Mouse (Mus musculus) stomach, embryonic 16.5 days (tissue): ENCODE results near the gene Lgals3. TPM values are rescaled to one million over a fixed set of nuclear protein-coding genes. Genes with fewer than 3 reads are reported as not detected.

Experiments
- ATAC-seq: fragments of 200-750 bp; cut with Nextera tagmentation; 2 replicates; pipeline ENCODE4 v1.8.0; 2017; ENCODE audit warnings: moderate number of reproducible peaks, moderate TSS enrichment; ENCODE audit not compliant: insufficient read depth, low FRiP score
- H3K27ac ChIP-seq: fragments of 300-500 bp; sonication (generic); 2 replicates; pipeline ENCODE4 v1.5.1; 2014; ENCODE audit warnings: low read length
- H3K27me3 ChIP-seq: fragments of 300-500 bp; sonication (generic); 2 replicates; pipeline ENCODE4 v1.6.1; 2014; ENCODE audit warnings: low read length, control low read depth, mixed read lengths; ENCODE audit not compliant: control insufficient read depth, insufficient read depth
- H3K36me3 ChIP-seq: fragments of 300-500 bp; sonication (generic); 2 replicates; pipeline ENCODE4 v1.6.1; 2014; ENCODE audit warnings: low read length; ENCODE audit not compliant: control insufficient read depth, insufficient read depth
- H3K4me1 ChIP-seq: fragments of 300-500 bp; sonication (generic); 2 replicates; pipeline ENCODE4 v1.6.1; 2014; ENCODE audit warnings: low read length, control low read depth, mixed read lengths; ENCODE audit not compliant: control insufficient read depth, insufficient read depth
- H3K4me2 ChIP-seq: fragments of 300-500 bp; sonication (generic); 2 replicates; pipeline ENCODE4 v1.6.1; 2014; ENCODE audit warnings: low read depth, low read length, mixed read lengths
- H3K4me3 ChIP-seq: fragments of 300-500 bp; sonication (generic); replicated peaks from 2 replicates; pipeline ENCODE4 v1.5.1; 2014; ENCODE audit warnings: mild to moderate bottlenecking, low read length
- H3K9ac ChIP-seq: fragments of 300-500 bp; sonication (generic); 2 replicates; pipeline ENCODE4 v1.6.1; 2014; ENCODE audit warnings: low read length
- H3K9me3 ChIP-seq: fragments of 300-500 bp; sonication (generic); replicated peaks from 2 replicates; pipeline ENCODE4 v1.6.1; 2016; ENCODE audit warnings: low read length, control low read depth; ENCODE audit not compliant: control insufficient read depth
- WGBS: fragments of 180-500 bp; shearing (Covaris S2); extraction: QIAGEN DNeasy Blood & Tissue Kit; methylation state at CpG from one replicate; pipeline ENCODE4 v1.1.7; 2014; 5-methylcytosine and 5-hydroxymethylcytosine counted together
- polyA plus RNA-seq: library from polyadenylated mRNA; unstranded; fragments of >200 nt; fragmentation: Nextera tagmentation; extraction: Ambion mirVana; gene quantifications from 2 replicates; pipeline ENCODE4 v1.2.1, GENCODE M21; 2015

The Lgals3 gene
- polyA plus RNA-seq, 1 experiment from 2014 or later, result 95.3 TPM

GRCm38 (mm10) chr14:47341811-47342291 lies 25.7 kb upstream of the Lgals3 start:
- no peak overlapping the region for H3K4me3 ChIP-seq
- ATAC-seq, result no peak
- H3K9ac ChIP-seq, result no peak overlapping the region
- 70% methylated on average over 4 of the region's 4 CpGs for WGBS
- H3K4me1 ChIP-seq, result no peaks in the 10 kb centered on the region
- H3K9me3 ChIP-seq, result no peaks in the 10 kb centered on the region
- H3K27ac ChIP-seq, result no peak overlapping the region
- H3K36me3 ChIP-seq, result no peaks in the 10 kb centered on the region
- H3K4me2 ChIP-seq, result no peak overlapping the region
- H3K27me3 ChIP-seq, result no peaks in the 10 kb centered on the region

- ATAC-seq, result peak; percentile 33; the same call in 1 of the 2 replicates
- no peaks in the 10 kb centered on the region for H3K27me3 ChIP-seq
- H3K9ac ChIP-seq, result no peak overlapping the region
- no peak overlapping the region for H3K27ac ChIP-seq
- 81% methylated on average over 1 of the region's 1 CpGs for WGBS
- H3K36me3 ChIP-seq, result no peaks in the 10 kb centered on the region
- no peaks in the 10 kb centered on the region for H3K9me3 ChIP-seq
- H3K4me3 ChIP-seq, result no peak overlapping the region
- no peak overlapping the region for H3K4me2 ChIP-seq
- no peaks in the 10 kb centered on the region for H3K4me1 ChIP-seq
Observed at GRCm38 (mm10) chr14:47346715-47347114, 20.8 kb upstream of the Lgals3 start.

- no peak overlapping the region for H3K4me2 ChIP-seq
- WGBS, result 71% methylated on average over 2 of the region's 2 CpGs
Observed at GRCm38 (mm10) chr14:47350974-47351373, 16.6 kb upstream of the Lgals3 start.

GRCm38 (mm10) chr14:47352272-47352671 lies 15.3 kb upstream of the Lgals3 start:
- Histone ChIP-seq H3K9me3 (no peaks in the 10 kb centered on the region), H3K27ac (no peak overlapping the region), H3K4me3 (no peak overlapping the region), H3K4me2 (no peak overlapping the region), H3K9ac (no peak overlapping the region), H3K27me3 (no peaks in the 10 kb centered on the region), H3K4me1 (0 out of 2 replicates have a peak, but pooled peaks cover 2% of the 10 kb centered on the region), H3K36me3 (no peaks in the 10 kb centered on the region)
- WGBS, result 82% methylated on average over 10 of the region's 10 CpGs
- ATAC-seq, result no peak

More at GRCm38 (mm10) chr14:47350974-47351373, 16.6 kb upstream of the Lgals3 start:
- Histone ChIP-seq H3K9ac (no peak overlapping the region), H3K27me3 (no peaks in the 10 kb centered on the region), H3K9me3 (no peaks in the 10 kb centered on the region), H3K4me3 (no peak overlapping the region), H3K4me1 (0 out of 2 replicates have a peak, but pooled peaks cover 2% of the 10 kb centered on the region), H3K36me3 (no peaks in the 10 kb centered on the region), H3K27ac (no peak overlapping the region)
- ATAC-seq, result no peak

- H3K9me3 ChIP-seq, result no peaks in the 10 kb centered on the region
- H3K27me3 ChIP-seq, result no peaks in the 10 kb centered on the region
- no peak for ATAC-seq
- no peak overlapping the region for H3K4me2 ChIP-seq
- H3K9ac ChIP-seq, result no peak overlapping the region
- 0 out of 2 replicates have a peak, but pooled peaks cover 2% of the 10 kb centered on the region for H3K4me1 ChIP-seq
- H3K27ac ChIP-seq, result no peak overlapping the region
- no peak overlapping the region for H3K4me3 ChIP-seq
- WGBS, result 72% methylated on average over 4 of the region's 4 CpGs
- H3K36me3 ChIP-seq, result no peaks in the 10 kb centered on the region
Observed at GRCm38 (mm10) chr14:47353240-47353639, 14.3 kb upstream of the Lgals3 start.

GRCm38 (mm10) chr14:47354111-47354577 lies 13.4 kb upstream of the Lgals3 start:
- no peaks in the 10 kb centered on the region for H3K36me3 ChIP-seq
- H3K9ac ChIP-seq, result no peak overlapping the region
- no peak overlapping the region for H3K4me2 ChIP-seq
- peak; percentile 71; the same call in 1 of the 2 replicates for ATAC-seq
- H3K4me1 ChIP-seq, result 0 out of 2 replicates have a peak, but pooled peaks cover 2% of the 10 kb centered on the region
- no peak overlapping the region for H3K4me3 ChIP-seq
- H3K27me3 ChIP-seq, result no peaks in the 10 kb centered on the region
- H3K9me3 ChIP-seq, result no peaks in the 10 kb centered on the region
- H3K27ac ChIP-seq, result peak overlapping the region; percentile 9
- 60% methylated on average over 8 of the region's 8 CpGs for WGBS

GRCm38 (mm10) chr14:47354948-47355347 lies 12.6 kb upstream of the Lgals3 start:
- H3K4me1 ChIP-seq, result 0 out of 2 replicates have a peak, but pooled peaks cover 2% of the 10 kb centered on the region
- no peak overlapping the region for H3K4me3 ChIP-seq
- H3K27me3 ChIP-seq, result no peaks in the 10 kb centered on the region
- H3K9me3 ChIP-seq, result no peaks in the 10 kb centered on the region
- H3K4me2 ChIP-seq, result no peak overlapping the region
- H3K36me3 ChIP-seq, result no peaks in the 10 kb centered on the region
- H3K9ac ChIP-seq, result no peak overlapping the region
- ATAC-seq, result no peak
- WGBS, result 54% methylated on average over 5 of the region's 5 CpGs
- peak overlapping the region; percentile 9; the same call in 1 of the 2 replicates for H3K27ac ChIP-seq

- Histone ChIP-seq H3K27me3 (no peaks in the 10 kb centered on the region), H3K9ac (no peak overlapping the region), H3K36me3 (no peaks in the 10 kb centered on the region), H3K4me2 (no peak overlapping the region), H3K27ac (no peak overlapping the region), H3K4me1 (0 out of 2 replicates have a peak, but pooled peaks cover 2% of the 10 kb centered on the region), H3K9me3 (no peaks in the 10 kb centered on the region), H3K4me3 (no peak overlapping the region)
- WGBS, result 77% methylated on average over 3 of the region's 3 CpGs
- no peak for ATAC-seq
Observed at GRCm38 (mm10) chr14:47356622-47357021, 10.9 kb upstream of the Lgals3 start.

- H3K9ac ChIP-seq, result no peak overlapping the region
- no peak overlapping the region for H3K27ac ChIP-seq
- no peak overlapping the region for H3K4me2 ChIP-seq
- H3K36me3 ChIP-seq, result no peaks in the 10 kb centered on the region
- no peak for ATAC-seq
- no peaks in the 10 kb centered on the region for H3K4me1 ChIP-seq
- no peak overlapping the region for H3K4me3 ChIP-seq
- no peaks in the 10 kb centered on the region for H3K27me3 ChIP-seq
- 45% methylated on average over 3 of the region's 3 CpGs for WGBS
- no peaks in the 10 kb centered on the region for H3K9me3 ChIP-seq
Observed at GRCm38 (mm10) chr14:47359610-47360009, 7.9 kb upstream of the Lgals3 start.
